Mouse (Mus musculus) brain, embryonic 14.5 days (tissue): ENCODE results near the gene Ino80e.

ENCODE experiments used
- CTCF ChIP-seq: fragments of 200-500 bp; IDR thresholded peaks from 2 replicates; pipeline ENCODE4 v1.5.1; 2012; ENCODE audit warnings: inconsistent platforms, mild to moderate bottlenecking, moderate library complexity, borderline replicate concordance; ENCODE audit not compliant: insufficient read depth, insufficient read length; ENCODE audit errors: extremely low read depth
- POLR2A ChIP-seq: fragments of 200-500 bp; IDR thresholded peaks from 2 replicates; pipeline ENCODE4 v1.6.1; 2012; ENCODE audit warnings: mild to moderate bottlenecking, inconsistent platforms, borderline replicate concordance; ENCODE audit not compliant: poor library complexity, insufficient read depth, insufficient read length, severe bottlenecking; ENCODE audit errors: extremely low read depth

DNA sequence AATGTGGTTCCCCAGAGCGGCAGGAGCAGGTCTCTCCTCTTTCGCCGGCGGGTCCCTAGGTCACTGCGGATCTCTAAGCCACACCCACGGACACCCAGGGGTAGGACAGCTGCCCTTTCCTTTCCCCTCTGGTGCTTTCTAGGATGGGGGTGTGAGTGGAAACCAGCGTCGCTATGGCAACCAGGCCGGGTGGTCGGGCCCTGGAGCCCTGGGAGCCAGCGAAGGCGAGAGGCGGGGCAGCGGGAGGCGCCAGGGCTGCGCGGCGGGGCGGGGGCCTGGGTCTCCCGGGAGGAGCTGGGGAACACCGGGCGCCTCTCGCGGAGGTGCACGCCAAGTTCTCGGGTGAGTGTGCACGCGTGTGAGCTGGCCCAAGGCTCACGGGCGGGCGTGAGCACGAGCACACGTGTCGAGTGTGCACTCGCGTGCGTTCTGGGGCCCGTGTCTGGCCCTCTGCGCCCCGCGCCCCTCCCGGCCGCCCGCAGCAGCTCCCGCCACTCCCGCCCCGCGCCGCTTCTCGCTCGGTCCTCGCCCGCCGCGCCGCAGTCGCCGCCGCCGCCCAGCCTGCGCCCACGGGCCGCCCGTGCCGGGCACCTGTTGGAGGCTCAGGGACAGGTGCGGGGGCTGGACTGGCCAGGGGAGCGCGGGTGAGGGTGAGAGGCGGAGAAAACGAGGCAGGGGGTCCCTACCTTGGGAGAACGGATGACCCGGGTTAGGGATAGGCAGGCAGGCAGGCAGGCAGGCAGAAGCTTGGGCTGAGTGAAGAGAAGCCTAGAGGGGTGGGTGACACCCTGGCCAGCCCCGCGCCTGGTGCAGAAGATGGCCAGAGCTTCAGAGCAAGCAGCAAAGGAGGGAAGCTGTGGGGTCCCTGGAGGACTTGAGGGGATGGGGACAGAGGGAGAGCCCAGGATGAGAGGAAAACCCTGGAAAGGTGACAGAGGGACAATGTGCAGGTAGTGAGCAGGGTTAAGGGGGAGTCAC is 14.5 kb downstream of the Ino80e start:
- TF ChIP-seq CTCF, result no peak
- no peak for TF ChIP-seq POLR2A
